Mouse (Mus musculus) lung, postnatal 4 days (tissue): ENCODE results near the gene Mfap1b.
A peak's percentile ranks its signal among the peaks of the same experiment; 100 is the strongest.
"Not testable (repeated sequence)": the region's sequence is repeated elsewhere in the genome, so short reads cannot be mapped to it uniquely, and the experiment has no call there.

Source experiments
- DNase-seq, 2 experiments: peaks; one replicate each; pipeline ENCODE4 v3.0.0; 2021

The Mfap1b gene

DNA sequence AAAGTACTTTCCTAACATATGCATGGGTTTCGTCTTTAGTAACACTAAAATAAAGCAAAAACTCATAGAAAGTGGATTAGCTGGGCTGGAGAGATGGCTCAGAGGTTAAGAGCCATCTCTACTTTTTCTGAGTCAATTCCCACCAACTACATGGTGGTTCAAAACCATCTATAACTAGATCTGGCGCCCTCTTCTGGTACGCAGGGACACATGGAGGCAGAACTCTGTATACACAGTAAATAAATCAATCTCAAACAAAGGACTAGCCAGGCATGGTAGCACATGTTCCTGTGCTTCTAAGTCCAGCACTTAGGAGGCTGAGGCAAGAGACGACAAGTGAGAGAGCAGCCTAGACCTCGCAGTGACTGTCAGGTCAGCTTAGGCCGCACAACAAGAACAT, 4.9 kb downstream of the Mfap1b start:
- DNase-seq = not testable (repeated sequence)

- DNase-seq = no peak
These were observed 13.8 kb downstream of the Mfap1b start for GRCm38 (mm10) chr2:121460071-121460470.

DNA sequence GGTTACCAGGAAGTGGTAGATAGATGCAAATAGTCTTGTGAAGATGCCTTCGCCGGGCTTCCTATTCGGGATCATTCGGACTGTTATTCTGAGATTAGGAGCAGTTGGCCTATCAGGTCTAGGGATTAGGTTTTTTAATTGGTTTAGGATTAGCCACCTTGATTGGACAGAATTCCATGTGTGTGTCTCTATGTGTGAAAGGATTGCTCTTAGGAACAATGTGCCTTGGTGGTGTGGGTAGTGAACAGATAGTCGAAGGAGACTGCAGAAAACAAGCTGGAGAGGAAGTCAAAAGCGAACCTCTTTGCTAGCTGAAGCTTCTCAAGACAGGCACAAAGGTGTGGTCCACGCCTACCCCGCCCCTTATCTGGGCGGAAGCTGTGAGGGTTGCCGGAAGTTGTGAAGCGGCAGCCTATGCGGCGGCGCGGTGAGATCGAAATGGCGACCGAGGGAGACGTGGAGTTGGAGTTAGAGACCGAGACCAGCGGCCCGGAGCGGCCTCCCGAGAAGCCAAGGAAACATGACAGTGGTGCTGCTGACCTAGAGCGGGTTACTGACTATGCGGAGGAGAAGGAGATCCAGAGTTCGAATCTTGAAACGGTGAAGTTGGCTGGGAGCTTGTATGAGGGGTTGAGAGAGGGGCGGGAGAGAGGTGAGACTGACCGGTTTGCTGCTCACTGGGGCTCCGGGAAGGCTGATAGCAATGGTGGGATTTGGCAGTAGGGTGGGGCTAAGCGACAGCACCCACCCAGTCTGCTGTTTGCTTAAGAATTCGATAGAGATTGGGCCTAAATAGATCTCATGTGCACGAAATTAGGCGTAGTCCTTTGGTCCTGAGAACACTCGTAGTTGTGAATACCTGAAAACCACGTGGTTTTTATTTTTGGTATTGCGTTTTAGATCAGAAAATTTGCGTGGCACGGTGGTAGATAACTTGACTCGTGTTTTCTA, 16.9 kb downstream of the Mfap1b start, which contains the start of gene Serinc4:
Gene Serinc4, minus strand, starts transcription at position 90 of the 951 bp plus-strand sequence.
- DNase-seq = peak; percentile 89 to 91

- DNase-seq = no peak
These were observed 18.3 kb downstream of the Mfap1b start for GRCm38 (mm10) chr2:121455534-121455933.

DNA sequence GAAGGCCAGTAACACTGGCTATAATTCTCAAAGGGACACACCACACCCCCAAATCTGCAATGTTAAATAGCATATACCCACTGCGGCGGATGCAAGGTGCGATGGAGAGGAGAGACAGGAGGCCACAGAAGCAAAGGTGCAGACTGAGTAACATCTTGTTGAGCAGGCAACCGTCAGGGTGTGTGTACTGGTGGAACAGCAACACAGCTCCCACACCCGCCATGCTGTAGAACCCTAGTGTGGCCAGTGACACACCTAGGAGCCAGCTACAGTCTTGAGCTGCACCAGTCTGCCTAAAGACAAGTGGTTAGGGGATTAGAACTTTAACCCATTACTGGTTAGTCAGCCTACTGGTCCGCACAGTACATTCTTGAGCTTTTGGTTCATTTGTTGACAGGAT, 19.9 kb downstream of the Mfap1b start:
- DNase-seq = no peak

GRCm38 (mm10) chr2:121452990-121453389, 20.9 kb downstream of the Mfap1b start, which contains the start of gene Hypk:
TSS of gene Hypk (plus strand) at chr2:121453290.
- DNase-seq = no peak

- no peak for DNase-seq
These were observed 21.5 kb downstream of the Mfap1b start for GRCm38 (mm10) chr2:121452361-121452760.

DNA sequence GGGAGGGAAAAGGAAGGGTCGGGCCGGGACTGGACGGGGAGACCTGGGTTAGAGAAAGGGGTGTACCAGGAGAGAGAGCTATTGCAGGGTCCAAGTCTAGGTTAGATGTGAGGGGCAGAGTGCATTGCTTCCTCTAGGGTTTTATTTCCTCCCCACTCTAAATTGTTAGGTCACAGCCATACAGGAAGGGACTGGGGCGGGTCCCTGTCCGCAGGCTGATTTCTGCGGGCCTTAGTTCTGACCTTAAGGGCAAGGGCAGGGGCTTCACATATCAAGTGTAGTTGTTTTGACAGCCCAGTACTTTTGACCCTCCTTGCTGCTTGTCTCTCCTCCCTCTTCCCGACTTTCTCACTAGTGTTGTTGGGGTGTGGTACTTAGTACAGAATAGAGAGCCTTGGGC, 23.8 kb downstream of the Mfap1b start:
- peak; percentile 39 to 43 for DNase-seq

DNA sequence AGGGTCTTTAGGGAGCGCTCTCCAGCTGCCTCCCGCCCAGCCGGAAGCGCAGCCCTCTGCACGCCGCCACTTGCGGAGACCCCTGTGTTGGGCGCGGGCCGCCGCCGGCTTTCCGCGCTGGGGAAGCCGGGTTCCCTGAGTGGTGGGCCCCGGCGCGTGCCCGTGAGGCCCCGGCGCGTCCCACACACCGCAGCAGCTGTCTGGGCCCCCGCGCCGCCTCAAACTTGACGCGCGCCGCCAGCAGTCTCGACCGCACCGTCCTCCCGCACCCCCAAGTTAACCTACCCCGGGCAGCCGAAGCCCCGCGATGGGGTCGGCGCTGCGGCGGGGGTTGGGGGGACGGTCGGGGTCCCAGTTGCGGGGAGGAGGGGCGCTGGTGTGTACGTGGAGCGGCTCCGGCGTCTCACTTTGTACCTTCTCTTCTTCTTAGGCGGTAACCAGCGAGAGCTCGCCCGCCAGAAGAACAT, 24.3 kb downstream of the Mfap1b start:
- no peak for DNase-seq

DNA sequence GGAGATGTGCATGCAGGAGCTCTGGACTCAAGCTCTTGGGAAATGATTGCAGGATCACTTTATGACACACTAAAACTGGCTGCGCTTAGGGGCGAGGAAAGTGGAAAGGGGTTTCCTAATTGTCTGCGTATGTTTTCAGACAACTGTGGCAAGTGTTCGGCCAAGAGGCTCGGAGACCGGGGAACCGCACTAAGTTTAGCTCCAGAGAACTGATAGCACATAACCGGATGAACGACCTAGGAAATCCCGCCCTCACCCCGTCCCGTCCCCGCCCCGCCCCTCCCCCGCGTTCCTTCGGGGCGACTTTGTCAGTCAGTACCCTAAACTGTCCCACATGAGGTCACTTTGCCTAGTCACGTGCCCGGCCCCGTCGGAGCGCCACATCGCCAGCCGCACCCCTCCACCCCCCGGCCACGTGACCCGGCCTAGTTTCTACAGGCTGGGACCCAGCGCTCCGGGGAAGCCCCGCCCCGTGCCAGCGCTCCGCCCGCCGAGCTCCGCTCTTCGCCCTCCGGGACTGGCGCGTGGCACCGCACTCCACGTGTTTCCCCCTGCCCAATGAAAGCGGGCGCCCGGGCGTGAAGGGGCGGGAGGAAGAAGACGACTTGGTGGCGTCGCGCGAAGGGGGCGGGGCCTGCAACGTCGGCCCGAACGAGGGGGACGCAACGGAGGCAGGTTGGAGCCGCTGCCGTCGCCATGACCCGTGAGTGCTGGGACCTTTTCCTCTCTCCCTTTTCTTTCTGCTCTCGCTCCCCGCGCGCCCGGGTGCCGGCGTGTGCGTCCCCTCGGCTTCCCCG, 24.9 kb downstream of the Mfap1b start, which contains the start of gene Serf2:
Gene Serf2, plus strand, starts transcription at position 457 of the 797 bp plus-strand sequence.
- DNase-seq = peak; percentile 100

- DNase-seq = peak in 1 of 2 experiments; percentile 62
These were observed 25.7 kb downstream of the Mfap1b start for GRCm38 (mm10) chr2:121448136-121448535.

- DNase-seq = no peak
These were observed 26.9 kb downstream of the Mfap1b start for GRCm38 (mm10) chr2:121447006-121447405.

DNA sequence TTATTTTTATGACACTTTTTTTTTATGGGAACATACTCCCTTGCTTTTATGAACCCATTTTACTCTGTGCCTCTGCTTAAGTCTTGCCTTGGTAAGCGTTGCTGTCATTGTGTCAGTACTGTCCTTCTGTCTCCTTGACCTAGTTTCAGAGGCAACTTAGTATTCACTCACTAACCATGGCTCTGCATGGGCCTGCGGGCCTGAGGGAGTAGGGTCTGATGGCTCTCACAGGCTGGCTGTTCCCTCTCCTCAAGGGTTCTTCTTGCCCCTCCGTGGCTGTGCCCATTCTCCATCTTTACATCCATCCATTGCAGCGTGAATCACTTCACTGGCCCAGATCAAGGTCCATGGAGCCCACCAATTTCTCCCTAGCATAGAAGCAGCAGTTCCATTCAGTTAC, 27.4 kb downstream of the Mfap1b start:
- no peak for DNase-seq

GRCm38 (mm10) chr2:121445117-121445516, 28.8 kb downstream of the Mfap1b start:
- DNase-seq = no peak

GRCm38 (mm10) chr2:121444178-121444577, 29.7 kb downstream of the Mfap1b start, which contains the start of gene Ell3:
TSS of gene Ell3 (minus strand) at chr2:121444278.
- DNase-seq = no peak

DNA sequence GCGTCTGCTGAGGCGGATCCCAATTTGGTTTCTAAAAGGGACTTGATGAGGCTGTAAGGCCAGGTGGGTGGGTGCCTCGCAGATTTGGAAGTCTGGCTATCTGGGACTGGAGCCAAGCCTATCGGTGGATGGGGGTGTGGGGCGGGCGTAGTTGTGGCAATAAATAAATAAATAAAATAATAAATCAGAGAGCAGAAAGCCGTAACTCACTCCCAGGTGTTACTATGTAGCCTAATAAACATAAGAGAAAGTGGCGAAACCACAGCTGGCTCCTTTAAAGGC, 30.9 kb downstream of the Mfap1b start:
- DNase-seq = no peak

GRCm38 (mm10) chr2:121442259-121443067, 31.4 kb downstream of the Mfap1b start:
- peak; percentile 76 to 81 for DNase-seq

DNA sequence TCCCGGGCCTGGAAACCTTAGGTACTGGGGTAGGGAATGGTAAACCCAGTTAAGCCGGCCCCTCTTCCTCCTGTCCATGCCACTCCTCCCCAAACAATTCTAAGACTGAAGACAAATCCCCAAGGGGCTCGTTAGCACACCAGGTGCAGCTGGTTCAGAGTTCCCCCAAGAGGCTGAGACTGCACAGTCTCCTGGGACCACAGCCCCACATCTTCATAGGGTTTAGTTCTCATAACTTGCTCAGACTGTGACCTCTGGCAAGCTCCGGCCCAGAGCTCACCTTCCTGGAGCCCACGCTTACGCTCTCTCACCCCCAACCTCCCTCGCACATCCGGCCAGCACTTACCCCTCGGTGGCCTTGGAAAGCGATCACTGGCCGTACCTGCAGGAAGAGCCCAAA, 32.1 kb downstream of the Mfap1b start:
- no peak for DNase-seq

- DNase-seq = no peak
These were observed 32.8 kb downstream of the Mfap1b start for GRCm38 (mm10) chr2:121440834-121441605.

DNA sequence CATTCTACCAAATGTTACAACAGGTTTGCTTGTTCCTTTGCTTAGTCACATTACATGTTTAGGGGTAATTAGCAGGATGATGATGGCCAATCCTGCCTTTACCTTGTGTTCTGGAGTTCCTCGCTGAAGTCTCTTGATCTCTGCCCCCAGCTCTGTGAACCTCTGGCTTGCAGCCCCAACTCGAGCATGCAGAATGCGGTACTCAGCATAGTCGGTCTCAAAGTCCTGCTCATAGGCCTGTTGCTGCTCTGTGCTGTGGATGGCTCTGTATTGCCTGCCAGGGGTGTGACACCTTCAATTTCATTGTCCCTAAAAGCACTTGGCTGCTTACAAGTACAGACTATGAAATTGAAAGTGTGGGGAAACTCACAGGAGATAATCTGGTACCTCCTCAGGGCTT, 34.1 kb downstream of the Mfap1b start:
- DNase-seq = no peak

DNA sequence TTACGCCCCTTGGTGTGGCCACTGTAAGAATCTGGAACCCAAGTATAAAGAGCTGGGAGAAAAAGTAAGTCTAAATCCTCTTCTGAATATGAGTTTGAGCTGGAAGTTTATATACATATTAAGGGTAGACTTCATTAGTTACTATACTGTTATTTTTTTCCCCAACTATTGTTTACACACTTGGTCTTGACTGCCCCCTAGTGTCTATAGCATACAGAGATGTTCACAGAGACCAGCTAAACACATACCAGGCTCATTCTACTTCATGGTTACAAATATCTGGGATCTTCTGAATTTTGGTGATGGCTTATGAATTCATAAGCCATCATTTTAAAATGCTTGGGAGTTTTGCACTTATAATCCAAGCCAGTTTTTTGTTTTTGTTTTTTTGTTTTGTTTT, 39.0 kb downstream of the Mfap1b start:
- no peak for DNase-seq

- no peak for DNase-seq
These were observed 48.0 kb downstream of the Mfap1b start for GRCm38 (mm10) chr2:121425890-121426289.
